Mouse (Mus musculus) stomach, embryonic 16.5 days (tissue): ENCODE results near the gene Pde11a. TPM values are rescaled to one million over a fixed set of nuclear protein-coding genes. Genes with fewer than 3 reads are reported as not detected.
A peak's percentile ranks its signal among the peaks of the same experiment; 100 is the strongest.

Experiments used
- ATAC-seq: fragments of 200-750 bp; cut with Nextera tagmentation; 2 replicates; pipeline ENCODE4 v1.8.0; 2017; ENCODE audit warnings: moderate number of reproducible peaks, moderate TSS enrichment; ENCODE audit not compliant: insufficient read depth, low FRiP score
- H3K27ac ChIP-seq: fragments of 300-500 bp; sonication (generic); 2 replicates; pipeline ENCODE4 v1.5.1; 2014; ENCODE audit warnings: low read length
- H3K27me3 ChIP-seq: fragments of 300-500 bp; sonication (generic); 2 replicates; pipeline ENCODE4 v1.6.1; 2014; ENCODE audit warnings: low read length, control low read depth, mixed read lengths; ENCODE audit not compliant: control insufficient read depth, insufficient read depth
- H3K36me3 ChIP-seq: fragments of 300-500 bp; sonication (generic); 2 replicates; pipeline ENCODE4 v1.6.1; 2014; ENCODE audit warnings: low read length; ENCODE audit not compliant: control insufficient read depth, insufficient read depth
- H3K4me1 ChIP-seq: fragments of 300-500 bp; sonication (generic); 2 replicates; pipeline ENCODE4 v1.6.1; 2014; ENCODE audit warnings: low read length, control low read depth, mixed read lengths; ENCODE audit not compliant: control insufficient read depth, insufficient read depth
- H3K4me2 ChIP-seq: fragments of 300-500 bp; sonication (generic); 2 replicates; pipeline ENCODE4 v1.6.1; 2014; ENCODE audit warnings: low read depth, low read length, mixed read lengths
- H3K4me3 ChIP-seq: fragments of 300-500 bp; sonication (generic); replicated peaks from 2 replicates; pipeline ENCODE4 v1.5.1; 2014; ENCODE audit warnings: mild to moderate bottlenecking, low read length
- H3K9ac ChIP-seq: fragments of 300-500 bp; sonication (generic); 2 replicates; pipeline ENCODE4 v1.6.1; 2014; ENCODE audit warnings: low read length
- H3K9me3 ChIP-seq: fragments of 300-500 bp; sonication (generic); replicated peaks from 2 replicates; pipeline ENCODE4 v1.6.1; 2016; ENCODE audit warnings: low read length, control low read depth; ENCODE audit not compliant: control insufficient read depth
- WGBS: fragments of 180-500 bp; shearing (Covaris S2); extraction: QIAGEN DNeasy Blood & Tissue Kit; methylation state at CpG from one replicate; pipeline ENCODE4 v1.1.7; 2014; 5-methylcytosine and 5-hydroxymethylcytosine counted together
- polyA plus RNA-seq: library from polyadenylated mRNA; unstranded; fragments of >200 nt; fragmentation: Nextera tagmentation; extraction: Ambion mirVana; gene quantifications from 2 replicates; pipeline ENCODE4 v1.2.1, GENCODE M21; 2015

The Pde11a gene
- polyA plus RNA-seq, 1 experiment from 2014 or later = 0.08 TPM

DNA sequence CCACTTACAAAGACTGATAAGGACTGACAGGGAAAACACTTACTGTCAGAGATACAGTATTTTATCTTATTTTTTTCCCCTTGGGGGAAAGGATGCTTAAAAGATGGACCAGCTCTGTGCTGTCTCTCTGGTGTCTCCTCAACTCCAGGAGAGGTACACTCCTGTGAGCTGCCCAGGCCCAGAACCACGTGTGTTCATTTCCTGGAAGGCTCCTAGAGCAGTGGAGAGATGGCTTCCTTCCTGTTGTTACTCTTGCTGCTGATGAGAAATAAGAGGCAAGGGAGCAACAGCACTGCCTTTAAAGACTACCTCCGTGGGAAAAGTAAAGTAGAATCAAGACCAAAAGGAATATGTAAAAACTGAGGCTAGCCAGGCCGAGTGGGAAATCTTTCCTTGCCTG lies 205.6 kb downstream of the Pde11a start:
- 0 out of 2 replicates have a peak, but pooled peaks cover 4% of the 10 kb centered on the region for H3K4me1 ChIP-seq
- no peak for ATAC-seq
- no peaks in the 10 kb centered on the region for H3K9me3 ChIP-seq
- H3K4me2 ChIP-seq = no peak overlapping the region
- no peaks in the 10 kb centered on the region for H3K27me3 ChIP-seq
- H3K9ac ChIP-seq = no peak overlapping the region
- no peak overlapping the region for H3K27ac ChIP-seq
- WGBS = 54% methylated on average over 3 of the region's 3 CpGs
- no peak overlapping the region for H3K4me3 ChIP-seq
- H3K36me3 ChIP-seq = no peaks in the 10 kb centered on the region

DNA sequence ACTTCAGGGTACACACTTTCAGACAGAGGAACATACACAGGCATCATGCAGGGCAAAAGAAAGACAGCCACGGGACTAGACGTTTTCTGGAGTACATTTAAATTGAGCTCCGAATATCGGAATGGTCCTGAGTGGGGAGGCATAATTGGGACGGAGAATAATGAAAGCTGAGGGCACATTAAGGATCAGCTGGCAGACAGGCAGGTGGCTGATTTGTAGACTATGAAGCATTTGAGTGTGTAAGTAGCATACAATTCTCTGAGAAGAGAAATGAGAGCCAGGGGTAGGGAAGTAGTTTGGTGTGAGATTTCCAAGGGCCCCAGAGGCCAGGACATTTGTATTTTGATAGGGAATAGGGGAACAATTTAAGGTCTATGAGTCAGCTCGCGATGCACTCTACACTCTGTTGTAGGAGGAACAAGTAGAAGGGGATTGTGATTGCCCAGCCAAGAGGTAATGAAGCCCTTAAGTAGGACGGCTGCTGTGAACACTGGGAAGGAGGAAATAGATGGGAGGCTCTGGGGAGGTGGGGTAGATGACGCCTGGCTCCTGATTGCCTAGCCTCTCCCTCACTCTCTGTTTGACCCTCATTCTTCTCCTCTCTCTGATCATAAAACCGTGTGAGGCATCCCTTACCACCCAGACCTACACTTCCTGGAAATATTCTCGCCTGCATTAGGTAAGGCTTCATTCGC lies 208.5 kb downstream of the Pde11a start:
- ATAC-seq = no peak
- no peaks in the 10 kb centered on the region for H3K9me3 ChIP-seq
- H3K27ac ChIP-seq = no peak overlapping the region
- H3K4me1 ChIP-seq = 0 out of 2 replicates have a peak, but pooled peaks cover 4% of the 10 kb centered on the region
- no peaks in the 10 kb centered on the region for H3K36me3 ChIP-seq
- H3K4me3 ChIP-seq = no peak overlapping the region
- WGBS = 62% methylated on average over 12 of the region's 12 CpGs
- no peak overlapping the region for H3K9ac ChIP-seq
- no peak overlapping the region for H3K4me2 ChIP-seq
- no peaks in the 10 kb centered on the region for H3K27me3 ChIP-seq

DNA sequence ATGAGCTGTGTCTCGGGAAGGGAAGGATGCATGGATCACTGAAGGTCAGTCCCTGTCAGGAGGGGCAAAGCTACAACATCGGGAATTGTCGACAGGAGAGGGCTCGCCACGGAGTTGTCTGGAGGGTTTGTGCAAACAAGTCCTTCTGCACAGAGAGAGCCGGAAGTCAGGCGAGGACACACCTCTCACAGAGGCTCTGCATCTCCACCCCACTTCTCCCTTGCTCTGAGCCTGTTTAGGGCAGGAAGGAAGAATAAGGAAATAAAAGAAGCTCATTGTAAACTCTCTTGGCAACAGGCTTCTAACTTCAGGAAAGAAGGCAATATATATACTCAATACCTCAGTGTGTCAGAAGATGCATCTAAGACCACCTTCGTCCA lies 209.5 kb downstream of the Pde11a start:
- H3K9ac ChIP-seq = peak overlapping the region; percentile 25; the same call in 1 of the 2 replicates
- whole genome bisulfite sequencing = 25% methylated on average over 8 of the region's 8 CpGs
- H3K9me3 ChIP-seq = no peaks in the 10 kb centered on the region
- H3K4me3 ChIP-seq = peak overlapping the region; percentile 26
- ATAC-seq = no peak
- H3K36me3 ChIP-seq = no peaks in the 10 kb centered on the region
- H3K27ac ChIP-seq = no peak overlapping the region
- 0 out of 2 replicates have a peak, but pooled peaks cover 4% of the 10 kb centered on the region for H3K4me1 ChIP-seq
- H3K27me3 ChIP-seq = no peaks in the 10 kb centered on the region
- H3K4me2 ChIP-seq = peak overlapping the region; percentile 42

DNA sequence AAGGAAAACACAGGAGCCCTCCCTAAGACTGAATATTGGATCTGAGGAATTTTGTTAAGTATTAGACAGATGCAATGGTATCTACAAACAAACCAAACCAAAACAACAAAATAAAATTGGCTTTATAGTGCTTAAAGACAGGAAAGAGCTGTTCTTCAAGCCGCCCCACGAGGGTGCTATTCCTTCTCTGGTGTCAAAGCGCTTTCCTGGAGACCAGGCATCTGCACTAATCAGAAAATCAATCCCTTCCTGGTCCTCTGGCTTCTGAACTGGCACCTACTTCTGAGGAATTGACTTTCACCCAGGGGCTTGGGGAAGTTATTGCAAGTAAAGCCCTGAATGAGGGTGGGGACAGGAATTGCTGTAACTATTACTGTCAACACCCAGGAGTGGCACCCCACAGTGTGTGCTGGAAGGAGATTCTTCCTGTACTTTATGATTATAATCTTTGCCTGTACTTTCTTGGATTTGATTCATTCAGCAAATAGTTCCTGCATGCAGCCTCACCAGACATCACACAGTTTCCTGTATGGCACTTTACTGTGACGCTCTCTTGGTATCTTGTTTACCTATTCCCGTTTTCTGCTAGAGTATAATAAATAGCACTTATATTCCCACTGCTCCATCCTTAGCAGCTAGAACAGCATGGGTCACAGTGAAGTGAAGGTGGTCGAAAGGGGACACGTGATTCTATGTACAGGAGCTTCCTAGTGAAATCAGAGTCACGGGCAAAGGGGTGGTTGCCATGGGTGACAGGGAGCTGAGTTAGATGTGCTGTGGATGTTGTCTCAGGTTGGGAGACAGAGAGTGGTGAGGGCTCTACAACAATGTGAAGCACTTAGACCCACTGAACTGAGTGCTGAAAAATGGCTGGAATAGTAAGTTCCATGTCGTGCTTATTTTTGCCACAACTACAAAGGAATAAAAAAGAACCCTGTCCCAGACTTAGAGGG lies 210.2 kb downstream of the Pde11a start:
- Histone ChIP-seq H3K4me1 (0 out of 2 replicates have a peak, but pooled peaks cover 4% of the 10 kb centered on the region), H3K27me3 (no peaks in the 10 kb centered on the region), H3K4me2 (peak overlapping the region; percentile 42), H3K9ac (peak overlapping the region; percentile 25; the same call in 1 of the 2 replicates), H3K27ac (no peak overlapping the region), H3K9me3 (no peaks in the 10 kb centered on the region), H3K4me3 (peak overlapping the region; percentile 26), H3K36me3 (no peaks in the 10 kb centered on the region)
- ATAC-seq = no peak
- 44% methylated on average over 9 of the region's 9 CpGs for WGBS

DNA sequence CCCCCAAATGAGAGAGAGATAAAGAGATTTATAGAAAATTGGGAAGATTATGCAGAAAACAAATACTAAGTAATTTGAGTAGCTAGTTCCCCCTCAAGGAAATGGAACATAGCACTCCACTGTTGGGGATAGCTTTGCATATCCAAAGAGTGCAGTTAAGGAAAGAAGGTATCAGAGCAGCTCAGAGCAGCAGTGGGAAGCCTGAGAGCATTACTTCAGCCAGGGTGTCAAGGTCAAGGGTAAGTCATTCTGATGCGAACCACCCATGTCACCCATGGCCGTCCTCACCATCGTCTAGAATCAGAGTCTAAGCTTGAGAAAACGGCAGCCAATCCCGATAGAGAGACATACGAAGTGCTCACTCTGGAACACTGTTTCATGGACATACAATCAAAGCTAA lies 211.9 kb downstream of the Pde11a start:
- H3K9ac ChIP-seq = no peak overlapping the region
- no peak overlapping the region for H3K4me2 ChIP-seq
- no peaks in the 10 kb centered on the region for H3K9me3 ChIP-seq
- H3K36me3 ChIP-seq = no peaks in the 10 kb centered on the region
- no peaks in the 10 kb centered on the region for H3K27me3 ChIP-seq
- no peak overlapping the region for H3K27ac ChIP-seq
- H3K4me1 ChIP-seq = 0 out of 2 replicates have a peak, but pooled peaks cover 4% of the 10 kb centered on the region
- no peak overlapping the region for H3K4me3 ChIP-seq
- no peak for ATAC-seq
- WGBS = 91% methylated on average over 6 of the region's 6 CpGs

DNA sequence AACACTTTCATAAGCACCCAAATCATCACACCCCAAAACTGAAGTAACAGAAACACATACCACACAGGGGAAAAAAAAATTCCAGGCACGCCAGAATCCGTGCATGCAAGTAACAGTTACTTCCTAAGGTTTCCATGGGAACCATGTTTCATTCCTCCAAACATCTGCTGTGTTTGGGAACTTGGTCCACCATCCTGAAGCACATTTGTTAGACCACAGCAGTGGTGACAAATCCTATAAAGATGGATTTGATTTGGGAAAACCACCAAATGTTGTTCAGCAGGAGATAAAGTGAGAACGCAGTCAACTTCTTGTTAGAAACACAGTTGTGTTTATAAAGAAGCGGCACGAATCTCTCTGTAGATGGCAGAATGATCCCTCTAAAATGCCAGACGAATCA lies 213.8 kb downstream of the Pde11a start:
- Histone ChIP-seq H3K36me3 (no peaks in the 10 kb centered on the region), H3K27me3 (no peaks in the 10 kb centered on the region), H3K9ac (no peak overlapping the region), H3K4me3 (no peak overlapping the region), H3K27ac (no peak overlapping the region), H3K9me3 (no peaks in the 10 kb centered on the region), H3K4me2 (no peak overlapping the region), H3K4me1 (0 out of 2 replicates have a peak, but pooled peaks cover 4% of the 10 kb centered on the region)
- WGBS = 60% methylated on average over 6 of the region's 6 CpGs
- no peak for ATAC-seq

DNA sequence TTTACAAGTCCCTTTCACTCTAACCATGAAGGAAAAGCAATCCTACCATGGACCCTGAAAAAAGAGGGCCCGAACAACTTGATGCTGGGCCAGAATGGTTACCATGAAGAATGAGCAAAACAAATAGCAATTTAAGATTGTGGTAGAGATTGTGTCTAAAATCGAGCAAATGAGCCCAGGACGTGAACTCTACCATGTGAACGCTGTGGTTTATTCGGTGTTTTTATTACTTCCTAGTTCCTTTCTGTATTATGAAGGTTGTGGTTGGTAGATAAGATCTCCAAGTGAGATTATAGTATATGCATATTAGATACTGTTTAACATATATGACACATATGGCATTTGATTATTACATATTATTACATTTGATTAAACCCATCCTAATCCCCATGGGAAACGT lies 216.4 kb downstream of the Pde11a start:
- Histone ChIP-seq H3K4me3 (no peak overlapping the region), H3K9ac (no peak overlapping the region), H3K27me3 (no peaks in the 10 kb centered on the region), H3K36me3 (no peaks in the 10 kb centered on the region), H3K9me3 (no peaks in the 10 kb centered on the region), H3K4me2 (no peak overlapping the region), H3K27ac (no peak overlapping the region), H3K4me1 (no peaks in the 10 kb centered on the region)
- 83% methylated on average over 6 of the region's 6 CpGs for WGBS
- ATAC-seq = no peak

DNA sequence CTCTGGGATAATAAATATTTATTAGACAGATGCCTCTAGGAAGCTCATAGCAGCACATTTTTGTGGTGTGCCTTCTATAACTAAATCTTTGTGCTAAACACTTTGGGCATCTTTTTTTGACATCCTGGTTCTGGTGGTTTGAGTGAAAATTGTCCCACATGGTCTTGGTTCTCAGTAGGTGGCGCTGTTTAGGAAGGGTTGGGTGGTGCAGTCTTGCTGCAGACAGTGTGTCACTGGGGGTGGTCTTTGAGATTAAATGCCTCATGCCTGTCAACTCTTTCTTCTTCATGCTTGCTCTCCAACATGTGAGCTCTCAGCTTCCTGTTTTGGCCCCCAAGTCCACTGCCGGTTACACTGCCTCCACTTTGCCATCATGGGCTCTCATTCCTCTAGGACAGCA lies 218.7 kb downstream of the Pde11a start:
- 63% methylated on average over 2 of the region's 2 CpGs for WGBS
- no peak overlapping the region for H3K4me2 ChIP-seq

DNA sequence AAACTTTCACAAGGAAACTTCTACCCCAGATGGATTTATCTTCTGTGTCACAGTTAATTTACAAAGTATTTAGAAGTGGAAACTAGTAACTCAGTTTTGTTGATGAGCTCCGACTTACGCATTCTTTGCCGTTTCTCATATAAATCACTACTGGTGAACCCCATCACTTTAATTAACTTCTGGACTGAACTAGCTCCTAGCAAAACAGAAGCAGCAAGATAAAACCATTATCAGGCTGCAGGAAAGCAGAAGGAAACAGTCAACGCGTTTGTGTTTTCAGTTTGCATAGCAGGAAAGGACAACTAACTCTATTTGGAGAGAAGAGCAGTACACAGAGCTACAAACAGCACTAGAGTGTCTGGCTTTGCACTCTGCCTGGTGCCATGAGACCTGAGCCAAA lies 220.1 kb downstream of the Pde11a start:
- no peak for ATAC-seq
- H3K36me3 ChIP-seq = no peaks in the 10 kb centered on the region
- 29% methylated on average over 5 of the region's 5 CpGs for WGBS

More for the DNA sequence above, 218.7 kb downstream of the Pde11a start:
- no peak for ATAC-seq
- H3K4me1 ChIP-seq = no peaks in the 10 kb centered on the region
- no peak overlapping the region for H3K4me3 ChIP-seq
- no peaks in the 10 kb centered on the region for H3K36me3 ChIP-seq
- no peaks in the 10 kb centered on the region for H3K9me3 ChIP-seq
- H3K27me3 ChIP-seq = no peaks in the 10 kb centered on the region
- no peak overlapping the region for H3K27ac ChIP-seq
- H3K9ac ChIP-seq = no peak overlapping the region

More for the DNA sequence above, 220.1 kb downstream of the Pde11a start:
- no peak overlapping the region for H3K4me3 ChIP-seq
- no peaks in the 10 kb centered on the region for H3K9me3 ChIP-seq
- no peak overlapping the region for H3K4me2 ChIP-seq
- H3K4me1 ChIP-seq = no peaks in the 10 kb centered on the region
- H3K27me3 ChIP-seq = no peaks in the 10 kb centered on the region
- no peak overlapping the region for H3K27ac ChIP-seq
- no peak overlapping the region for H3K9ac ChIP-seq
